Mouse (Mus musculus) hindbrain, embryonic 10.5 days (tissue): ENCODE data around the gene Stat4. TPM values are rescaled to one million over a fixed set of nuclear protein-coding genes. Genes with fewer than 3 reads are reported as not detected.

Source experiments
- DNase-seq: peaks from one replicate; pipeline ENCODE4 v3.0.0-alpha.2; 2017; ENCODE audit warnings: low spot score
- H3K27ac ChIP-seq: fragments of 300-500 bp; sonication (generic); 2 replicates; pipeline ENCODE4 v1.5.1; 2016; ENCODE audit warnings: mild to moderate bottlenecking, moderate library complexity
- H3K27me3 ChIP-seq: fragments of 300-500 bp; sonication (generic); 2 replicates; pipeline ENCODE4 v1.6.1; 2016; ENCODE audit warnings: mild to moderate bottlenecking; ENCODE audit not compliant: poor library complexity, insufficient read depth, severe bottlenecking
- H3K36me3 ChIP-seq: fragments of 300-500 bp; sonication (generic); 2 replicates; pipeline ENCODE4 v1.6.1; 2016; ENCODE audit warnings: mild to moderate bottlenecking, moderate library complexity
- H3K4me1 ChIP-seq: fragments of 300-500 bp; sonication (generic); replicated peaks from 2 replicates; pipeline ENCODE4 v1.6.1; 2016; ENCODE audit warnings: mild to moderate bottlenecking
- H3K4me3 ChIP-seq: fragments of 300-500 bp; sonication (generic); 2 replicates; pipeline ENCODE4 v1.5.1; 2016; ENCODE audit warnings: mild to moderate bottlenecking, moderate library complexity
- H3K9me3 ChIP-seq: fragments of 300-500 bp; sonication (generic); 2 replicates; pipeline ENCODE4 v1.6.1; 2016; ENCODE audit warnings: mild to moderate bottlenecking, moderate library complexity
- WGBS: fragments of 180-500 bp; shearing (Covaris S2); methylation state at CpG from one replicate; pipeline ENCODE4 v1.1.7; 2016; 5-methylcytosine and 5-hydroxymethylcytosine counted together
- polyA plus RNA-seq: library from polyadenylated mRNA; unstranded; fragments of >200 nt; fragmentation: Nextera tagmentation; extraction: Ambion mirVana; gene quantifications from 2 replicates; pipeline ENCODE4 v1.2.1, GENCODE M21; 2016

The Stat4 gene
- polyA plus RNA-seq, 1 experiment from 2014 or later = 1.3 TPM

GRCm38 (mm10) chr1:52086236-52086635 is 99.3 kb downstream of the Stat4 start:
- no peaks in the 10 kb centered on the region for H3K36me3 ChIP-seq
- no peaks in the 10 kb centered on the region for H3K9me3 ChIP-seq
- DNase-seq = no peak
- 52% methylated on average over 4 of the region's 4 CpGs for WGBS
- no peak overlapping the region for H3K27ac ChIP-seq
- H3K4me1 ChIP-seq = no peaks in the 10 kb centered on the region
- no peak overlapping the region for H3K4me3 ChIP-seq
- no peaks in the 10 kb centered on the region for H3K27me3 ChIP-seq

- DNase-seq = no peak
- no peaks in the 10 kb centered on the region for H3K4me1 ChIP-seq
- H3K36me3 ChIP-seq = no peaks in the 10 kb centered on the region
- no peaks in the 10 kb centered on the region for H3K27me3 ChIP-seq
- no peak overlapping the region for H3K27ac ChIP-seq
- no peaks in the 10 kb centered on the region for H3K9me3 ChIP-seq
- H3K4me3 ChIP-seq = no peak overlapping the region
- WGBS = 95% methylated on average over 1 of the region's 1 CpGs
Observed at GRCm38 (mm10) chr1:52087128-52087527, 100.2 kb downstream of the Stat4 start.

- no peaks in the 10 kb centered on the region for H3K36me3 ChIP-seq
- no peak overlapping the region for H3K4me3 ChIP-seq
- 80% methylated on average over 4 of the region's 4 CpGs for WGBS
- DNase-seq = no peak
- H3K27me3 ChIP-seq = no peaks in the 10 kb centered on the region
- H3K9me3 ChIP-seq = no peaks in the 10 kb centered on the region
- no peaks in the 10 kb centered on the region for H3K4me1 ChIP-seq
- H3K27ac ChIP-seq = no peak overlapping the region
Observed at GRCm38 (mm10) chr1:52088634-52089033, 101.7 kb downstream of the Stat4 start.

GRCm38 (mm10) chr1:52098618-52099232 is 111.8 kb downstream of the Stat4 start:
- 87% methylated on average over 3 of the region's 3 CpGs for WGBS
- DNase-seq = peak; percentile 35

GRCm38 (mm10) chr1:52100496-52100895 is 113.5 kb downstream of the Stat4 start:
- no peak for DNase-seq
- Histone ChIP-seq H3K4me1 (no peaks in the 10 kb centered on the region), H3K27me3 (no peaks in the 10 kb centered on the region), H3K27ac (no peak overlapping the region), H3K36me3 (no peaks in the 10 kb centered on the region), H3K4me3 (no peak overlapping the region), H3K9me3 (no peaks in the 10 kb centered on the region)
- 75% methylated on average over 6 of the region's 6 CpGs for WGBS

More at GRCm38 (mm10) chr1:52098618-52099232, 111.8 kb downstream of the Stat4 start:
- Histone ChIP-seq H3K9me3 (no peaks in the 10 kb centered on the region), H3K36me3 (no peaks in the 10 kb centered on the region), H3K4me1 (no peaks in the 10 kb centered on the region), H3K27me3 (no peaks in the 10 kb centered on the region), H3K27ac (no peak overlapping the region), H3K4me3 (no peak overlapping the region)

GRCm38 (mm10) chr1:52102795-52103194 is 115.8 kb downstream of the Stat4 start:
- no peak overlapping the region for H3K4me3 ChIP-seq
- H3K36me3 ChIP-seq = no peaks in the 10 kb centered on the region
- no peaks in the 10 kb centered on the region for H3K9me3 ChIP-seq
- no peak overlapping the region for H3K27ac ChIP-seq
- WGBS = 92% methylated on average over 8 of the region's 8 CpGs
- no peak for DNase-seq
- 0 out of 2 replicates have a peak, but pooled peaks cover 2% of the 10 kb centered on the region for H3K4me1 ChIP-seq
- H3K27me3 ChIP-seq = no peaks in the 10 kb centered on the region

GRCm38 (mm10) chr1:52107206-52107605 is 120.3 kb downstream of the Stat4 start:
- H3K27ac ChIP-seq = no peak overlapping the region
- no peaks in the 10 kb centered on the region for H3K27me3 ChIP-seq
- 94% methylated on average over 11 of the region's 11 CpGs for WGBS
- H3K9me3 ChIP-seq = no peaks in the 10 kb centered on the region
- H3K4me3 ChIP-seq = no peak overlapping the region
- H3K4me1 ChIP-seq = 0 out of 2 replicates have a peak, but pooled peaks cover 2% of the 10 kb centered on the region
- DNase-seq = no peak
- no peaks in the 10 kb centered on the region for H3K36me3 ChIP-seq

- Histone ChIP-seq H3K4me3 (no peak overlapping the region), H3K4me1 (peaks cover 6% of the 10 kb centered on the region), H3K9me3 (no peaks in the 10 kb centered on the region), H3K36me3 (no peaks in the 10 kb centered on the region), H3K27me3 (no peaks in the 10 kb centered on the region), H3K27ac (no peak overlapping the region)
- WGBS = 73% methylated on average over 3 of the region's 3 CpGs
- no peak for DNase-seq
Observed at GRCm38 (mm10) chr1:52111217-52111616, 124.3 kb downstream of the Stat4 start.

- no peak for DNase-seq
- WGBS = 91% methylated on average over 1 of the region's 1 CpGs
- H3K9me3 ChIP-seq = no peaks in the 10 kb centered on the region
Observed at GRCm38 (mm10) chr1:52112301-52112700, 125.4 kb downstream of the Stat4 start.

GRCm38 (mm10) chr1:52113067-52113665 is 126.2 kb downstream of the Stat4 start:
- H3K9me3 ChIP-seq = no peaks in the 10 kb centered on the region

More at GRCm38 (mm10) chr1:52112301-52112700, 125.4 kb downstream of the Stat4 start:
- H3K4me3 ChIP-seq = no peak overlapping the region
- no peaks in the 10 kb centered on the region for H3K27me3 ChIP-seq
- H3K27ac ChIP-seq = no peak overlapping the region
- H3K36me3 ChIP-seq = no peaks in the 10 kb centered on the region
- H3K4me1 ChIP-seq = peaks cover 6% of the 10 kb centered on the region

GRCm38 (mm10) chr1:52113666-52114069 is 126.7 kb downstream of the Stat4 start:
- Histone ChIP-seq H3K9me3 (no peaks in the 10 kb centered on the region), H3K4me3 (peak overlapping the region; percentile 52), H3K4me1 (peaks cover 8% of the 10 kb centered on the region), H3K27me3 (no peaks in the 10 kb centered on the region), H3K36me3 (no peaks in the 10 kb centered on the region), H3K27ac (peak overlapping the region; percentile 89)
- peak; percentile 99 for DNase-seq
- WGBS = under 1% methylated on average over 32 of the region's 32 CpGs

More at GRCm38 (mm10) chr1:52113067-52113665, 126.2 kb downstream of the Stat4 start:
- no peaks in the 10 kb centered on the region for H3K27me3 ChIP-seq
- H3K4me3 ChIP-seq = peak overlapping the region; percentile 52
- 27% methylated on average over 7 of the region's 7 CpGs for WGBS
- H3K27ac ChIP-seq = peak overlapping the region; percentile 89
- no peak for DNase-seq
- H3K36me3 ChIP-seq = no peaks in the 10 kb centered on the region
- peaks cover 6% of the 10 kb centered on the region for H3K4me1 ChIP-seq

- H3K4me1 ChIP-seq = peaks cover 21% of the 10 kb centered on the region
- no peaks in the 10 kb centered on the region for H3K9me3 ChIP-seq
- no peak overlapping the region for H3K4me3 ChIP-seq
- no peak overlapping the region for H3K27ac ChIP-seq
- WGBS = 78% methylated on average over 3 of the region's 3 CpGs
- DNase-seq = no peak
- no peaks in the 10 kb centered on the region for H3K36me3 ChIP-seq
- H3K27me3 ChIP-seq = peaks cover 12% of the 10 kb centered on the region; the same call in 1 of the 2 replicates
Observed at GRCm38 (mm10) chr1:52116441-52116840, 129.5 kb downstream of the Stat4 start.

GRCm38 (mm10) chr1:52117777-52118176 is 130.8 kb downstream of the Stat4 start:
- H3K27me3 ChIP-seq = peaks cover 12% of the 10 kb centered on the region; the same call in 1 of the 2 replicates
- no peak for DNase-seq
- H3K4me1 ChIP-seq = peaks cover 21% of the 10 kb centered on the region
- 86% methylated on average over 1 of the region's 1 CpGs for WGBS
- H3K36me3 ChIP-seq = no peaks in the 10 kb centered on the region
- no peak overlapping the region for H3K4me3 ChIP-seq
- H3K27ac ChIP-seq = no peak overlapping the region
- no peaks in the 10 kb centered on the region for H3K9me3 ChIP-seq
